Mouse (Mus musculus) lung, postnatal 0 days (tissue): ENCODE results near the gene Akr1b8.

Source experiments
- CTCF ChIP-seq: IDR thresholded peaks from 2 replicates; pipeline ENCODE4 v1.5.1; 2016; ENCODE audit warnings: antibody characterized with exemption, mild to moderate bottlenecking
- EP300 ChIP-seq: IDR thresholded peaks from 2 replicates; pipeline ENCODE4 v1.6.1; 2016; ENCODE audit warnings: antibody characterized with exemption, mild to moderate bottlenecking, control low read depth

- TF ChIP-seq EP300 = no peak
- TF ChIP-seq CTCF = no peak
Measured at GRCm38 (mm10) chr6:34313386-34313785, 40.5 kb upstream of the Akr1b8 start.
